Mouse (Mus musculus) liver, embryonic 18 days (tissue): ENCODE measurements around the gene 4933428G20Rik. TPM values are rescaled to one million over a fixed set of nuclear protein-coding genes. Genes with fewer than 3 reads are reported as not detected.

Experiments used
- polyA plus RNA-seq: library from polyadenylated mRNA; depleted of rRNA; stranded (reverse); fragments of >200 nt; gene quantifications from 2 replicates; pipeline ENCODE4 v1.2.3, GENCODE M21; 2012; rRNA removed

Gene 4933428G20Rik
- polyA plus RNA-seq, result not detected in 2 replicates

GRCm38 (mm10) chr11:97499865-97500719 lies at the start of gene 4933428G20Rik:
Gene 4933428G20Rik (minus strand): TSS chr11:97500340.

Other genes starting within 250 kb of the 4933428G20Rik start
- gene Npepps, start 219.7 kb downstream of the 4933428G20Rik start, polyA plus RNA-seq, result 8.1 and 11.9 TPM in 2 replicates
- 12.0 and 12.6 TPM in 2 replicates for gene Mrpl45, start 184.6 kb downstream of the 4933428G20Rik start, polyA plus RNA-seq
- gene Gpr179, start 148.3 kb downstream of the 4933428G20Rik start, polyA plus RNA-seq, result under 0.01 TPM in 2 replicates
- gene Socs7, start 137.8 kb downstream of the 4933428G20Rik start, polyA plus RNA-seq, result 2.1 and 2.3 TPM in 2 replicates
- gene Arhgap23, start 84.8 kb downstream of the 4933428G20Rik start, polyA plus RNA-seq, result 9.1 and 13.2 TPM in 2 replicates
- 0.05 and 0.07 TPM in 2 replicates for gene Srcin1, start 75.8 kb upstream of the 4933428G20Rik start, polyA plus RNA-seq
- gene Epop, start 129.4 kb upstream of the 4933428G20Rik start, polyA plus RNA-seq, result 0.79 and 0.83 TPM in 2 replicates
- gene Mllt6, start 163.1 kb upstream of the 4933428G20Rik start, polyA plus RNA-seq, result 2.2 and 2.8 TPM in 2 replicates
- gene Cisd3, start 185.5 kb upstream of the 4933428G20Rik start, polyA plus RNA-seq, result 23.1 and 25.8 TPM in 2 replicates
- gene Pcgf2, start 200.2 kb upstream of the 4933428G20Rik start, polyA plus RNA-seq, result 9.7 and 14.6 TPM in 2 replicates
- gene Psmb3, start 203.1 kb upstream of the 4933428G20Rik start, polyA plus RNA-seq, result 166 and 173 TPM in 2 replicates
- gene Pip4k2b, start 244.4 kb upstream of the 4933428G20Rik start, polyA plus RNA-seq, result 4.7 and 5.1 TPM in 2 replicates